Mouse (Mus musculus) right cerebral cortex, postnatal 10 days (tissue): ENCODE measurements around the gene Zmym1.
A peak's percentile ranks its signal among the peaks of the same experiment; 100 is the strongest.
"Not testable (repeated sequence)": the region's sequence is repeated elsewhere in the genome, so short reads cannot be mapped to it uniquely, and the experiment has no call there.

Experiments
- DNase-seq, 2 experiments: peaks; one replicate each; pipeline ENCODE4 v3.0.0; 2021; ENCODE audit warnings: low spot score in 2 of 2

Gene Zmym1

GRCm38 (mm10) chr4:127027228-127028190 lies 33.4 kb downstream of the Zmym1 start:
- no peak for DNase-seq

- DNase-seq = no peak
These were observed 34.1 kb downstream of the Zmym1 start for GRCm38 (mm10) chr4:127026826-127027225.

GRCm38 (mm10) chr4:127024240-127024639 lies 36.7 kb downstream of the Zmym1 start:
- DNase-seq = peak in 1 of 2 experiments; percentile 19

DNA sequence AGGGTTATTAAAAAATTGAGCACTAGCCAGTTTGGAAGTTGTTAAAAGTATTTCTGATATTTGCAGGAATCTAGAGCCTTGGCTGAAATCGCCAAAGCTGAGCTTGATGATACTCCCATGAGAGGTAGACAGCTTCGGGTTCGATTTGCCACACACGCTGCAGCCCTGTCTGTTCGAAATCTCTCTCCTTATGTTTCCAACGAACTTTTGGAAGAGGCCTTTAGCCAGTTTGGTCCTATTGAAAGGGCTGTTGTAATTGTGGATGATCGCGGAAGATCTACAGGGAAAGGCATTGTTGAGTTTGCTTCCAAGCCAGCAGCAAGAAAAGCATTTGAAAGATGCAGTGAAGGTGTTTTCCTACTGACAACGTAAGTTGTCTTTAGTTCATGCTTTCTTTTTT lies 37.8 kb downstream of the Zmym1 start:
- DNase-seq = no peak

DNA sequence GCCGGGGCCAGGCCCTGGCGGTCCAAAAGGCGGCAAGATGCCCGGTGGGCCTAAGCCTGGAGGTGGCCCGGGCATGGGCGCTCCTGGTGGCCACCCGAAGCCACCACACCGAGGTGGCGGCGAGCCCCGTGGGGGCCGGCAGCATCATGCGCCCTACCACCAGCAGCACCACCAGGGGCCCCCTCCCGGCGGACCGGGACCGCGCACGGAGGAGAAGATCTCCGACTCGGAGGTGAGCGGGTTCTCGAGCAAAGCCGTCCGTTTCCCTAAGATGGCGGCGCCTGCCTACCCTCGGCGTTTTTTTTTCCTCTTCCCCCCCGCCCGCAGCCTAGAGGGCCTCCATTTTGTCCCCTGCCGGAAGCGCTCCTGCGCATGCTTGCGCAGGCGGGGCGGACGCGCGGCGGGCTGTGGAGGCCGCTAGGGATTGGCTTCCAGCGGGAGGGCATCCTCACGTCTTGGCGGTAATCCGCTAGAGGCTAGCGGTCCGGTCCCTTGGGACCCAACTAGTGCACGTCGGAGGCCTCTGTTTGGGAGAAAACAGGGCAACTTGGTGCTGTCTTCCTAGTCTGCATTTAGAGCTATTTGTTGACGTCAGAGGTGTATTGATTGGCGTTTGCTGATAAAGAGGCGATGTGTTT lies 38.8 kb downstream of the Zmym1 start:
- DNase-seq = peak; percentile 91 to 92

DNA sequence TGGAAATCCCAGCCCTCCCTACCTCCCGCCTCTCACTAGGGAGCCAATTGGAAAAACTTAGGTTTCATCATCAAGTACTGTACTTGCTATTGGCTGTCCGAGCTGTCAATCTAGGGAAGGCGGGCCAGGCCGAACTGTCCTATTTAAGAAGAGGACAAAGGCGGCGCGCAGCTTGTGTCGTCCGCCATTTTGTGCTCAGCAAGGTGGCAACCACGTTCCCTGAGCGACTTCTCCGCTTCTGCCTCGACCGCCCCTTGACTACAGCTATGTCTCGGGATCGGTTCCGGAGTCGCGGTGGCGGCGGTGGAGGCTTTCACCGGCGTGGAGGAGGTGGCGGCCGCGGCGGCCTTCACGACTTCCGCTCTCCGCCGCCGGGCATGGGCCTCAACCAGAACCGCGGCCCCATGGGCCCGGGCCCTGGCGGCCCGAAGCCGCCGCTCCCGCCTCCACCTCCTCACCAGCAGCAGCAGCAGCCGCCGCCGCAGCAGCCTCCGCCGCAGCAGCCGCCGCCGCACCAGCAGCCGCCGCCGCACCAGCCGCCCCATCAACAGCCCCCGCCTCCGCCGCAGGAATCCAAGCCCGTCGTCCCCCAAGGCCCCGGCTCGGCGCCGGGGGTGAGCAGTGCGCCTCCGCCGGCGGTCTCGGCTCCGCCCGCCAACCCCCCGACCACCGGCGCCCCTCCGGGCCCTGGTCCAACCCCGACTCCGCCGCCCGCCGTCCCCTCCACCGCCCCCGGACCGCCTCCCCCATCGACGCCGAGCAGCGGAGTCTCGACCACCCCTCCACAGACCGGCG lies 39.6 kb downstream of the Zmym1 start, which contains the start of gene Sfpq:
Sfpq (plus strand) TSS at position 174 of the 795 bp plus-strand sequence.
- peak; percentile 98 to 99 for DNase-seq

DNA sequence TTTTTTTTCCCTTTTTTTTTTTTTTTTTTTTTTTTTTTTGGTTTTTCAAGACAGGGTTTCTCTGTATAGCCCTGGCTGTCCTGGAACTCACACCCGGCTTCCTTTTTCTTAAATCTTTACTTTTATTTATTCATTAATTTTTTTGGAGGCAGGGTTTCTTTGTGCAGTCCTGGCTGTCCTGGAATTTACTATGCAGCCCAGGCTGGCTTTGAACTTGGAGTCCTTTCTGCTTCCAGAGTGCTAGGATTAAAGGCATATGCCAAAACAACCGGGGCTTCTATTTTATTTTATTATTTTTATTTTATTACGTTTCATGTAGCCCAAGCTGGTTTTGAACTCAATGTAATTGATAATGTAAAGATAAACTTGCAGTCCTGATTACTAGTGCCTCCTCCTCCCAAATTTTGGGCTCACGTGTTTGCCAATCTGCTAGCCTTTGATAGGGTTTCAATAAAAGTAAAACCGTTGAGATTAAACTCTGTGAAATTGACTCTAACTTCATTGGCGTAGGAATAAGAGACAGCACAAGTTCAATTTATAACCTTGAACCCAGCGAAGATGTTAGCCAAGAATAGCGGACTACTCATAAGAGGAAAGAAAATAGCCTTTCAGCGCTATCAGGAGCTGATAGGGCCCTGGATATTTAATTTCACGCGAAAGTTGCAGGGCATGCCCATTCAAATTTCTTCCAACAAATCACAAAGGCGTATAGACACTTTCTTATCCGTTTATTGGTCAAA lies 40.4 kb downstream of the Zmym1 start:
- DNase-seq = no peak

- DNase-seq = no peak
These were observed 44.6 kb downstream of the Zmym1 start for GRCm38 (mm10) chr4:127016366-127016765.

- DNase-seq = peak; percentile 87 to 90
These were observed 45.5 kb downstream of the Zmym1 start for GRCm38 (mm10) chr4:127015294-127015993.

- peak; percentile 87 to 88 for DNase-seq
These were observed 55.6 kb downstream of the Zmym1 start for GRCm38 (mm10) chr4:127005113-127005936.

GRCm38 (mm10) chr4:127004384-127004783 lies 56.6 kb downstream of the Zmym1 start:
- no peak for DNase-seq

- DNase-seq = no peak
These were observed 60.3 kb downstream of the Zmym1 start for GRCm38 (mm10) chr4:127000601-127001105.

DNA sequence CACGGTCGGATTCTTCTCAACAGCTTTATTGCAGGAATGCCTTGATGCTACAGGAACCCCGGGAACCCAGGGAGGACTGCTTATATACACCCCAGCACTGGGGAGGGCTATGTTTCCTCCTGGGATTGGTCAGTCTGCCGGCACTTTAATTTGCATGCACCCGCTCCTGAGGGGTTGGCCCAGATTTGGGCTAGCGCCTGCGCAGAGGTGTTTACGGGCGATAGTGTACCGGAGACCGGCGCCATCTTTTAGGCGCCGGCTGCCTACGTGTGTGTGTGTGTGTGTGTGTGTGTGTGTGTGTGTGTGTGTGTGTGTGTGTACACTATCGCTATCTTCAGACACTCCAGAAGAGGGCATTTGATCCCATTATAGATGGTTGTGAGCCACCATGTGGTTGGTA lies 61.6 kb downstream of the Zmym1 start:
- not testable (repeated sequence) for DNase-seq
